Mouse (Mus musculus) adrenal gland, postnatal 10 days (tissue): ENCODE results near the gene Blzf1. TPM values are rescaled to one million over a fixed set of nuclear protein-coding genes. Genes with fewer than 3 reads are reported as not detected.

Experiments
- DNase-seq: peaks from one replicate; pipeline ENCODE4 v3.0.0; 2021; ENCODE audit warnings: mixed read lengths
- total RNA-seq, 2 experiments: library from RNA; stranded (reverse); gene quantifications; 2 replicates each; pipeline ENCODE4 v1.2.3; 2021

Blzf1 gene
- total RNA-seq, 2 experiments from 2014 or later: 25.1 to 26.8 TPM

DNA sequence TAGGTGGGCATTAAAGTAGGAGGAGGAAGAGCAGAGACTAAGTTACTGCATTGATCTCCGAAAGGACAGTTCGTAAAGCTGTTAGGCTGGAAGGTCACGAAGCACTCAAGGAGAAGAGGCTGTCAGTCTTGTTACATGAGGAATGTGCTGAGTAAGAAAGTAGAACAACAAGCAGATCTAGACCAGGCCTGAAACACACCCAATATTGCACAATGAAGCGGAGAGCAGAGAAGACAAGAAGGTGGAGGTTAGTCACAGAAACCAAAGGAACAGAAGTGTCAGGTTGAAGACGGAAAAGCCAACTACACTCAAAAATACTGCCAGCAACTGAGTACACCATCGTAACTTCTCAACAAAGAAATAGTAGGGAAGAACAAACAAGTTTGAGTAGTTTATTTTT, 13.2 kb downstream of the Blzf1 start:
- no peak for DNase-seq

DNA sequence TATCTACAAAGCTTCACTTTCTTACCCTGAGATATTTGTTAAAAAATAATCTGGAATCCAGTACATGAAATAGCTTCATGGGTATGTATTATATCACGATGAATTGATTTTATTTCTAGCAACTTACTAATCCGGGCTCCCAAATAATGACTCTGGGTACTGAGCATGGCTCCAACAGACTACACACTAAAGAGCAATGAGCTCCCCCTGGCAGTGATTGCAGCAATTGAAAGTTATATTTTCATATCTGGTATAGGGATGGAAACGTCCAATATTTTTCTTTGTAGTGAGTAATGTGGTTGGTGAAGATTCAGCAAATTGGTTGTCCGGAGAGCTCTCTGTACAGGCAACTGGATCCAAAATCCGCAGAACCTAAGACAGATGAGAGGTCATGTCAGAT, 15.2 kb downstream of the Blzf1 start:
- no peak for DNase-seq

DNA sequence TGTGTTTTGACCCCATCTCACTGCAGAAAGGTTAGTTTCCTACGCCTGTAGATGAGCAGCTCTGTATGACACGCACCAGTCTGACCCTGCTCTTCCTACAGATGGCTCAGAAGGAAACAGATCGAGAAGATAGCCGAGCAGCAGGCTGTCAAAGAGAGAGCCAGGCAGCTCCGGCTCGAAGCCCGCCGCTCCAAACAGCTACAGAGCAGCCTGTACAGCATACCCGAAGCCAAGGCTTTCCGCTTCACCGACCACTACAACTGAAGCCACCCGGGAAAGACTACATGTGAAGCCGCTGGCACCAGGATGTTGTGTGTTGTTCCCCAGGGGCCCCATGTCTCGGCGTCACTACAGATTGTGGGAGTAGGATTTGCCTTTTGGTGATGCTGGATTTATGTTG, 19.9 kb downstream of the Blzf1 start:
- no peak for DNase-seq

DNA sequence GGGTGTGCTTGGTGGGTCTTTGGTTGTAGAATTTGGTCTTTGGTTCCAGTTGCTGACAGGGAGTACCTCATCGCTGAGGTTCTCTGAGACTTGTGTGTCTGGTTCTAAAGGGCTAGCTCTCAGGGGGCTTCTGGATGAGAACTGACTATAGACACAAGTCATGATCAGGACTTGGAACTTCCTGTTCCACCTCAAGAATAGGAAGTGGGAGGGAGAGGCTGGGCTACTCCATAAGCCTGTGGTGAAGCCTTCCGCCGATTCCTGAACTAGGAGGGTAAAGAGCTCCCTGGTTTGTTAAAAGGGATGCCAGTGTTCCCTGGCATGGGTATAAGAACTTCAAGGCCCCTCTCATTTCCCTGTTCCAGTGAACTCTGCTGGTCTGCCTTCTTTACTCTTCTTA, 23.3 kb downstream of the Blzf1 start:
- no peak for DNase-seq

DNA sequence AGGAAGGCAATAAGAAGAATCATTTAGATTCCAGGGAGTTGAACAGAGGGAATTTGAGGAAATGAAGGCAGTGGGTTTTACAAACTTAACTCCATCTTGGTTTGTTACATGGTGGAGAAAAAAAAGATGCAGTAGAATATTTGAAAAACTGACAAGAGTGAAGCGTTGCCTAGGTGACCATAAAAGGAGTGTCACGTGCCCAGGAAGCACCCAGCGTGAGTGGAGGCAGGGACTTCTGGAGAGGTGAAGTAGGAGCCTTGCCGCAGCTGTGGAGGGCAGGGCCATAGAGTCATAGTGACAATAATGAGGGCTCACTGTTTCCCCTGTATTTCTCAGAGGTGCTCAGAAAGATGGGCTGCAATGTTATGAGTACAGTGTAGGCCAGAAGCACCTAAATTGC, 28.0 kb downstream of the Blzf1 start:
- DNase-seq: no peak

DNA sequence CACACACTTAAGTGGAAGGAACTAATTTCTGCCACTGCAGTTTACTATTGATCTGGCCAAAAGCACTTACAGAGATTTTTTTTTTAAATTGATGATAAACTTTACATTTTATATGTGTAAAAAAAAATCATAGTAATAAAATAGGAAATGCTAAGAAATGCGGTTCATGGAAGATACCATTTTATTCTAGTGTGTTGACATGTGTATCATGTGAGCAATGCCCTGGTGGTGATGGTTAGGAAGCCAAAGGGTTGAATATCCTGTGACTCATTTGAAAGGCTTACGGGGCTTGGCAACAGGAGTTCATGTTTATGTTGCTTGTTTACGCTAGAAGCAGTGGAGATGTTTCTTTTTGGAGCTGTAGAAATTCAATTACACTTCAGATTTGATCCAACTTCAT, 30.7 kb downstream of the Blzf1 start:
- no peak for DNase-seq

DNA sequence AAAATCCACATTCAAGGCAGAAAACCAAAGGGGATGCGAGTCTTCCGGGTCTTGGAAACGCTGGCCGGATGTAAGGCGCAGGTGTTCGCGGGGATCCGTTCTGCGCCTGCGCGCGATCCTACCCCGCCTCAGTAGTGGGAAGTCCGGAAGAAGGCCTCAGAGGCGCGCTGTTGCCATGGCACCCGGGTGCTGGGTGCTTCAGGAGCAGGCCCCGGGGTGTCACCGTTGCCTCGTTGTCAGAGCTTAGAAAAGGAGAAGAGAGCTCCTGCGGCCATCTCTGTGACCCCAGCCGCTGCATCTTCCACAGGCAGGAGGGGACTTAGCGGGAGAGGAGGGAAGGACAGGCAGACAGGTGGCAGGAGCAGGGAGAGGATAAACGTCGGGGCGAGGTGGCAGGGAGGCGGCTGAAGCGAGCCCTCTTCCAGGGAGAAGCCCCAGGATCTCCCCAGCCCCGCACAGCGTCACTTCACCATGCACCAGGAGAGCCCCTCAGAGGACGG, 31.8 kb downstream of the Blzf1 start, which contains the start of gene Ccdc181:
Gene Ccdc181 (plus strand): TSS at position 131 of the 500 bp plus-strand sequence.
- DNase-seq: peak; percentile 95

DNA sequence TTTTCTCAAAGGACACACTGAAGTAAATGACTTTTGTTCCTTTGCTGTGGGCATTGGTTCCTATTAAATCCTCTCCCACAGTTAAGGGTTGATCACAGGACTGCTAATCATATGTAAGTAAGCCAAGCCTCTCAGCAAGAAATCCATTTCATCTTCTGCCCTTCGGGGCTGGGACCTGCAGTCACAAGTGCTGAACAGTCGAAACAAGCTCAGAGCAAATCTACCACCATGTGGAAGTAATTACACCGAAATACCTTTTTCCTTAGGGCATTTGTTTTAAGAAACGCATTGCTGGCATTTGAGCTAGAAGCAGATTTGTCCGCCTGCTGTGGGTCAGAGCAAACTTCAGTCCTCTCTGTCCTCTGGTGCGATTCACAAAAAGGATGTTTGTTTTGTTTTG, 33.6 kb downstream of the Blzf1 start:
- no peak for DNase-seq

DNA sequence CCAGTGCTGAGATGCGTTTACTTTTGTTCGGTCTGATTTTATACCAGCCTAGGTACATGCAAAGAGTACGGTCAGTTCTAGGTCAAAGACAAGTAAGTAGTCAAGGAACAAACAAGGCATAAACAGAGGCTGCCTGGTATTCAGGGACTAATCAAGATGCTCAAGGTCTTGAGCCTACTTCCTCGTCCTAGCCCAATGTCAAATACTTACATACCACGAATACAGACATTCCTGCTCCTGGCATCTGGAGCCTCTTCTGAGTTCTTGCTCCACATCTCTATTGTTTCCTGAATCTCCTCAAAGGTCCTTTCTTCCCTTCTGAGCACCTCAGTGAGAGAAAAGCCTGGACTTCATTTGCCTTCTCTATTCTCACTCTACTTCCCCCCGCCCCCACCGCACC, 36.3 kb downstream of the Blzf1 start:
- DNase-seq: no peak

DNA sequence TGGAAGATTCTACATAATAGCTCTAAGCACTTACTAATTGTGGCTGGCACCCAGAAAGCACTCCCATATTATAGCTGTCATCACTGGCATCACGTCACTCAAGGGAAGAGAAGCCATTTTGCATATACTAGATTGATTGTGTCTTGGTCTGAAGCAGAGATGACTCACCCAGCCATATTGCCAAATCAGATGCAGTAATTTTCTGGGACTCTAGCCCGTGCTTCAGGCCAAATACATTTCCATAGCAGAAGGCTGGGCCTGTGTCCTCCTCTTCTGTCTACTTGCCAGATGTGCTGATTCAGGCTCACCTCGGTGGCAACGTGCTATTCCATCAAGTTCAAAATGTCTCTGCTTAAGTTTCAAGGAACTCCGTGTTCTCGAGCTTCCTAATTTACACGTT, 45.7 kb downstream of the Blzf1 start:
- DNase-seq: peak; percentile 69

DNA sequence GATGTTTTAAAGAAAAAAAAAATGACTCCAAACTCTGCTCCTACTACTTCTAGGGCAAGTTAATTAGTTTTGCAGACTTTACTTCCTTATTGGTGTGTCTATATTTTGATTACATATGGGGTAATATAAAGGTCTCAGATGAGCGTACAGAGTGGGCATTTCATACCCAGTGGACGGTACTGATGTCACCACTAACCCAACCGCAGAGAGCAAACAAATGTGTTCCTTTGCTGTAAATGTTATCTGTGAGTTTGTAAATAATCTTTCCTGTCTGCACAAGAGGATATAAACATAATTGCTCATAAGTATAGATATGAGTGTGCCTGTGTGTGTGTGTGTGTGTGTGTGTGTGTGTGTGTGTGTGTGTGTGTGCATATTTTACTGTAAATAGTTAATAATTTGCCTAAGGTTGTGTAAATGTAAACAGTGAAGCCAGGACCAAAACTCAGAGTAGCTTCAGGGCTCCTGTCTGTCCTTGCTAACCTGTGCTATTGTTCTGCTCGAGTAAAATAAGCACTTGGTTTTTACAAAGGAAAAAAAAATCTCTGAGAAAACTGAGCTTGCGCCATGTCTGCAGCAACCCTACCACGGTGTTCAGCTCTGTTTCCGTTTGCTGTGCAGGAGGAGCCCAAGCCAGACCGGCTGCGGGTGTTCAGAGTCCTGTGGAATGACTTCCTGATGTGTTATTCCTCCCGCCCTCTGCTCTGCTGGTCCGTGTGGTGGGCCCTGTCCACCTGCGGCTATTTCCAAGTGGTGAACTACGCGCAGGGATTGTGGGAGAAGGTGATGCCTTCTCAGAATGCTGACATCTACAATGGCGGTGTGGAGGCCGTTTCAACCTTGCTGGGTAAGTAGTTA, 46.9 kb downstream of the Blzf1 start:
- no peak for DNase-seq

DNA sequence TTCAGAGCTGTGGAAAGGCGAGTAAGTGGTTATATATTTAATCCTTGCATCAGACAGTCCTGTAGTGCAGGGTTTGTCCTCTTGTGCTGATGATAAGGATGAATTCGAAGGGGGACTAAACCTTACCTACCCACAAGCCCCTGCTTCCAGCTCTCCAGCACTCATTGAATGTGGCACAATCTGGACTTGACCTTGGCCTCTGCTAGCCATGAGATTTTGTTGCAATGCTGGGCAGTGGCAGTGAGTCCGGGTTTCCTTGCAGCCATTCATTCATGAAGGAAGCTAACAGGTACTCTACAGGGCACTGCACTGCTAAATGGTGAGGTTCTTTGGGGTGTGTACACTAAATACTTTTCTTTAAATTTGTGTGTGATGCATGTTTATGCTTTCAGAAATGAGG, 52.5 kb downstream of the Blzf1 start:
- DNase-seq: no peak

DNA sequence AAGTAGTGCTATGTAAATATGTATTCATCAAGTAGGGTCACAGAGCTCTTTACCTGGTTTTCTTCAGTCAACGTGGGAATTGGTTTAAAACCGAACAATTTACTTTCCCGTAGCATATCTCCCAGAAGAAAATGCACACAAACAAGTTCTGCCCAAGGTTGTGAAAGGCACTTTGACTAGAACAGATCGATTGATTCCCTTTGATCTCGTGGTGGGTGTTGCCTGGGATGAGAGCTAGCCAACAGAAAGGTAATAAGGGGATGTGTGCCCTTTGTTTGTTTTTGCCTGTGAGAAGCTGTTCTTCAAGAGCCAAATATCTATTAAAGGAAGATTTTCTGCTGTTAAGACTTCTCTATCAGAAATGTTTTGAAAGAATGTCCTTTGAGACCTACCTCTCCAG, 54.7 kb downstream of the Blzf1 start:
- DNase-seq: no peak

DNA sequence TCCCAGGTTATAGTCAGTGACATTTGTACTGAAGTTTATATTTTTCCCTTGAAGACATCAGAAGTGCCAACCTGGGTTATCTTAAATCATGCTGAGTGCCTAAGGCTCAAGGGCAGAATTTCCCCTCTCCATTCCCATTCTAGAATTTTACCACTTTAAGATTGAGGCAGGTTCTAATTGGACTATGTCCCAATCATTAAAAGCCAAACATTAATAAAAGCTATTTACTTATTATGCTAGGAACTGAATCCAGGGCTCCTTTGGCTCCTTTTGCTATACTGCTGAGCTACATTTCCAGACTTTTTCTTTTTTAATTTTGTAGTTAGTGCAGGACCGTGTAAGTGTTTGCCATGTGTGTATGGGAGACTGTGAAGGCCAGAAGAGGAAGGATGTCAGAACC, 55.9 kb downstream of the Blzf1 start:
- no peak for DNase-seq

DNA sequence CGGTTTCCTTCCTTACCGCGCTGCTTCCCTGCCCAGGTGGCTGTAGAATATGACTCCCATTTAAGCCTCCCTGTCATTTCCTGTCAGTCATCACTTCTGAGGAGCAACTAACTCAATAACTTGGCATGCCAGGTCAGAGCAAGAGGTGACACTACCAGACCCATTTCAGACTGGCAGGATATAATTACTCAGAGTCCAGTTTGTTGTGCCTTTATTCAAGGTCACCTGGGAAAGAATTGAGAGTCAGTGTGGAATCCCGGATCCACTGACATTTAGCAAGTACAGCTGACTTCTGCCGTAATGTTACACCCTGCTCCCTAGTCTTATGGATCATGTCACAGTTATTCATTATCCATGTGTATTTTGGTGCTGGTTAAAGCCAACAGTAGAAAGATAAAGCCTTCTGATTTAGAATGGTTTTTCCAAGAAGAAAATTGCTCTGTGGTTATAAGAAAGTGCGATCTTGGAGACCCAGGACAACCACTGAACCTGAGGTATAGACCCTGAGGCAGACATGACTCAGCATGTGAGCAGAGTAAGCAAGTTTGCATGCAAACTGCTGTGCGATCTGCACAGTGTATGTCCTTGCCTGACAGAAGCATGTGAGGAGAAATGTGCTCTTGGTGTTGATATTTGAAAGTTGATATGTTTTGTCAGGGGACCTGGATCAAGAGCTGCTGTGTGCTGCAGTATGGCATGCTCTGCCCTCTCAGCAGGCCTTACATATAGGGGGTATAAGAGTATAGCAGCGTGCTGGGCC, 56.7 kb downstream of the Blzf1 start:
- peak; percentile 26 for DNase-seq

DNA sequence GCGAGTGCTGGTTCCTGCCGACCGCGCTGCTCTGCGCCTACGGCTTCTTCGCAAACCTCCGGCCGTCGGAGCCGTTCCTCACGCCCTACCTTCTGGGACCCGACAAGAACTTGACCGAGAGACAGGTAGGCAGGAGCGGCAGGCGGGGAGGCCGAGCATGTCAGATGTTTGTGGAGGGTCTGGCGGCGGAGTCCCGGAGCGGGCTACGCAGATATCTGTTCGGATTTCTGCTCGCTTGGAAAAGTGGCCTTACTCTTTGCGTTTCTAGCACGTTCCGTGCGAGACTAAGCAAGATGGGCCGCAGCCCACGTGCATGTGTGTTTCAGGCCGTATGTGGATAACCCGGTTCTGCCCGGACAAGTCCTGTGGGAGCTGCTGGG, 58.0 kb downstream of the Blzf1 start:
- no peak for DNase-seq

DNA sequence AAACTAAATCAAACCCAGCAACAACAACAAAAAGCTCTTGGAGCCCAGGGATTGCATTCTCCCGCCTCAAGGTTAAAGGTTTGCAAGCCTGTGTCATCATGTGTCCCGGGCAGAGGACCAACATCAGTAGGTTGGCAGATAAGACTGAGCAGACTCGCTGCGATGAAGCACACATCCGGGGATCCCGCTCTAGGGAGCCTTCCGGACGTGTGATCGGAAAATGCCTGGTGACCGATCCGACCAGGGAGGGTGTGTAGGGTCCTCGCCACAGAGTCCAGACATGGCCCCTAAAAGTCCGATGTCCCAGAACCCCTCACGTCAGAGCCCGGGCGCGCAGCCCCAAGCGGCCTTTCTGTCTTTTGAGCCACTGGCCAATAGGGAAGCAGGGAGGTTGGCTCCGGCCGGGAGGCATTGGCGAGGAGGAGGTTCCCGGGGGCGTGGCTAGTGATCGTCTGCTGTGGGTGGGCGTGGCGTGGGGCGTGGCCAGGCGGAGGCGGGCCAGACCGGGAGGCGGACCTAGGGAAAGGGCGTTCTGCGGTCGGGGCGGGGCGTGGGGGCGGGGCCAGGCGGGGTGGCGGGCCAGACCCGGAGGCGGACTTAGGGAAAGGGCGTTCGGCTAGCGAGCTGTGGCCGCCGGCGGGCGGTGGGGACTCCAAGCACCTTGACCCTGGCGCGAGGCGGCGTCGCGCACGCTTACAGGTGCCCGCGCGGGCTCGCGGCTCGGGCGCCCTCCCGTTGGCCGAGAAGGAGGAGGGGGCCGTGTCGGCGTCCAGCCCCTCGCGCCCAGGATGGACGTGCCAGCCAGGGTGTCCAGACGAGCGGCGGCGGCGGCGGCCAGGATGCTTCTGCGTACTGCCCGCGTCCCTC, 58.6 kb downstream of the Blzf1 start, which contains the start of gene Slc19a2:
Gene Slc19a2 (plus strand): TSS at position 582 of the 867 bp plus-strand sequence.
- peak; percentile 99 for DNase-seq

DNA sequence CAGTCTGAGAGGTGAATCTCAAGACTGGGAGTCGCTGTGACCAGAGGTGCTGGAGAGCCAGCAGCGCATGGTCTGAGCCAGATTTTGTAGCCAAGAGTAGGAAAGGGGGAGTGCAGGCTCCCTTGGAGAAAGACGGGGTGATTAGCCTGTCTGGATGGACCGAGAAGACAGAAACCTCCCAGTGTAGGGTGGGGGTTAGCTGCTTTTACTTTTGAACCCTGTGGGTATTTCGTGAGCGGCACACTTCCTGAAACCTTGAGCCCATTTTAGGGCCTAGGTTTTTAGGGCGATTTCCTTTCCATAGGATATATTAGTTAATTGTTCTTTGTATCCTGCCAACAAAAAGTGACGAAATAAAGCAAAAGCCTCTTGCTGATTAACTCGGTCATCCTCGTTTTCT, 59.3 kb downstream of the Blzf1 start:
- DNase-seq: peak; percentile 48

DNA sequence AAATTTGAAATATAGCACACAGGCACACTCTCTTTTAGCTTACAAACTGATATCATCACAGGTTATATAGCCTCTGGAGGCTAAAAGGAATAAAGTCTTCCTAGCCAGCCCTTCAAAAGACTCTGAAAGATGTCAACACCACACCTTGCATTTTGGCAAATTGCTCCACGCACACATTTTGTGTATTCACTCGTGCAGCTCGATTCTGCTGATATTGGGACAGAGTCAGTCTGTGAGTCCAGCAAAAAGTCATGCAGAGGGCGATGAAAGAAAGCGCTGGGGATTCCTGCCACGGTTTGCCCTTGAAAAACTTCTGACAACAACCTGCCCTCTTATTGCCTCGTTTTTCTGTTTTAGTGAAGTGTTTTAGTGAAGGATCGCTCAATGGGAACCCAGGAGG, 59.8 kb downstream of the Blzf1 start:
- peak; percentile 25 for DNase-seq

DNA sequence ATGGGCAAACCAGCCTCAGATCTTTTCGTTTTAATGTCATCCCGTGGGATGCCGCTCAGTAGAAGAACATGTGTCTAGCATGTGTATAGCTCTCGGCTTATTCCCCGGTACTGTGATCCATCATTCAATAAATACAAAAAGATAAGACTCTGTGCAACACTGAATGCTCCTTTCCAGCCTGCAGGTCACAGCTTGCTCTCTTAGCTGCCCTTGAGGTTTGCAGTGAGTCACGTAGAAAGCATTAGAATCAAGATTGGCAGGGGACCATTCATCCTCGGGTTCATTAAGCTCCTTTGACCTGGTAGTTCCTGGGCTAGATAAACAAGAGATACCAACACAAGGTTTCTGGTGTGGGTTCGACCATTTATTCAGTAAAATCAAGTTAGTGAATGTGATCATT, 64.5 kb downstream of the Blzf1 start:
- DNase-seq: peak; percentile 31

DNA sequence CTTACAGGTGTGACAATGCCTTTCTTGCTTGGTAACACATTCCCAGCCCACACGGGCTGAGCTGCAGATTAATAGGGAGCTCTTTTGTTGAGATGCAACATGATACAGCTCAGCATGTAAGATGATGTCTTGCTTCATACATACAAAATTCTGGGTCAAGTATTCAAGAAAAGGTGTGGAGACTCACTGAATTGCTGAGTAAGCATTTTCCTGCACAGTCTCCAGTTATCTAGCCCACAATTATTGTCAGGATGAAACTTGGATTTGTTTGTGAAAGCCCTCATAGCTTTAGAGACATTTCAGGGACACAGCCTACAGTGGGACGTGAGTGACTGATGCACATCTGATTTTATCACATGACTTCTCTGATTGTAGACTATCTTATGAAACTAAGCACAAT, 65.8 kb downstream of the Blzf1 start:
- no peak for DNase-seq
